Mouse (Mus musculus) naive thymus-derived CD4-positive, alpha-beta T cell, adult 2 months (primary cell): ENCODE measurements around the gene Fcho2.
A peak's percentile ranks its signal among the peaks of the same experiment; 100 is the strongest.

Experiments
- DNase-seq: peaks from one replicate; pipeline ENCODE4 v3.0.0-alpha.2; 2011; ENCODE audit warnings: low read depth

Fcho2 gene

GRCm38 (mm10) chr13:98809087-98809486 lies 6.2 kb downstream of the Fcho2 start:
- no peak for DNase-seq

DNA sequence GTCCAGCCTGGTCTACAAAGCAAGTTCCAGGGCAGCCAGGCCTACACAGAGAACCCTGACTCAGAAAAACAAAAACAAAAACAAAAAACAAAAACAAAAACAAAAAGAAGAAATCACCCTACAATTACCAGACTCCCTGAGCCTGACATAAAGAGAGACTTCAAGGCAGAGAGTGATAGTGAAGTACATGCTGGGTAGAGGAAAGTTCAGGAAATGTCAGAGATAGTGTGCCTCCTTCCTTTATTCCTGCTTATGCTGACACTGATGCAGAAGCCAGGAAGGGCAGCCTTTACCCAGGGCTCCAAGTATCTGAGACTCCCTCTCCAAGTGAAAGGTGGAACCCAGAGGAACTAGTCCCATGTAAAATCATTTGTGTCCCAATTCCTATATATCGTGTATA lies 10.8 kb downstream of the Fcho2 start:
- DNase-seq, result no peak

- DNase-seq, result no peak
Measured at GRCm38 (mm10) chr13:98803699-98804098, 11.6 kb downstream of the Fcho2 start.

- DNase-seq, result no peak
Measured at GRCm38 (mm10) chr13:98802957-98803356, 12.3 kb downstream of the Fcho2 start.

DNA sequence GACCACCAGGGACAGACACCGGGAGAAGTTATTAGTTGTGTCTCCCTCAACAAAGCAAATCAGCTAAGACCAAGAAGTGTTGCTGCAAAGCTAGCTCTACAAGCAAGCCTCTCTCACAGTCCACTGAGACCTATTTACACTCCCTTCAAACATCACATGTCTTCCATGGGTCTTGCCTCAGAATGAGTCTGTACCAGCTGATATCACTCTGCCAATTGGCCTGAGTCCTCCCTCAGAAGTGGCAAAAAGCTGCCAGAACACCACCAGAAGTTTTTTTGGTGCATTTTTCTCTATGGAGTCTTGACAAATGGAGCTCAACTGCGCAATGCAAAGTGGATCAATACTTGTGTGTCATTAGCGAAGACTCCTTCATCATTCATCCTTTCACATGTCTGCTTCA lies 19.7 kb downstream of the Fcho2 start:
- DNase-seq, result no peak

GRCm38 (mm10) chr13:98792864-98793263 lies 22.4 kb downstream of the Fcho2 start:
- no peak for DNase-seq

- DNase-seq, result no peak
Measured at GRCm38 (mm10) chr13:98791693-98792092, 23.6 kb downstream of the Fcho2 start.

DNA sequence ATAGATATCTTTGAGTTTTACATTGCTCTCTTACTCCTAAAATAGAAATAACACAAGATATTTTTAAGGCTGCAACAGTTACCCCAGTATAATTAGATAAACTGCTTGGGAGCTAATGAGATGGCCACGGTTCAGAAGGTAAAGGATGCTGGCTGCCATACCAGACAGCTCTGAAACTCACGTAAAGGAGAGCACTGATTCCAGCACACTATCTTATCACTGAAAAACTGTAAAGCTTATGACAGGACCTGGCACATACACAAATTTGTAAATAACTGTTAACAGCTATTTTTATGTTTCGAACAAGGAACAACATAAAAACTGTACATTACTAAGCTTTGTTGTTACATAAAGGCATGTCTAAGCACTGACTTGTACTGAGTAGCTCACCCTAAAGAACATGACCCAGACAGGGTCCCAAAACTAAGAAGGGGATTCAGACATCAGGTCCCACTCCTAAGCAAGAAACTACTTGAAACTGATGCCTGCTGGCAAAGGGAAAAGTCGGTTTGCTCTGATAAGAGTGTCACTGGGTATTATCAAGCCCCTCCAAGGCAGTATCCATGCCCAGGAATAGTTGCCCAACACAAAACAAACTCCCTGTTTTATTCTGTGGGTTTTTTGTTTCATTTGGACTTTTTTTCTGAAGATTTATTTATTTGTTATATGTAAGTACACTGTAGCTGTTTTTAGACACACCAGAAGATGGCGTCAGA lies 28.1 kb downstream of the Fcho2 start:
- no peak for DNase-seq

DNA sequence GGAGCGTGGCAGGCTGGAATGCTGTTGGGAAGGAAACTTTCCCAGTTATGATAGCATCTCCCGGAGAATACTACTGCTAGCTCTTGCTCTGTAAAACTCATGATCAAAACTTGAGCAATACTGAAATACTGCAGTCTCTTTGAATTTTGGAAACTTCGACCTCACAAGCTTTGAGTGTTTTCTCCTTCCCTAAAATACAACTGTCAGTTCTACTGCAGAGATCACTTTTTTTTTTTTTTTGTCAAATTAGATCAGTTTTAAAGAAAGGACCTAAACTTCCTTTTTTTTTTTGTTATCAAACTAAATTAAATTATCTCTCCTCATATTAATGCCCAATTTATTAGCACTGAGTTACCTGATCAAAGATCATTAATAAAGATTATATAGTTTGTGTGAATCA lies 37.3 kb downstream of the Fcho2 start:
- no peak for DNase-seq

DNA sequence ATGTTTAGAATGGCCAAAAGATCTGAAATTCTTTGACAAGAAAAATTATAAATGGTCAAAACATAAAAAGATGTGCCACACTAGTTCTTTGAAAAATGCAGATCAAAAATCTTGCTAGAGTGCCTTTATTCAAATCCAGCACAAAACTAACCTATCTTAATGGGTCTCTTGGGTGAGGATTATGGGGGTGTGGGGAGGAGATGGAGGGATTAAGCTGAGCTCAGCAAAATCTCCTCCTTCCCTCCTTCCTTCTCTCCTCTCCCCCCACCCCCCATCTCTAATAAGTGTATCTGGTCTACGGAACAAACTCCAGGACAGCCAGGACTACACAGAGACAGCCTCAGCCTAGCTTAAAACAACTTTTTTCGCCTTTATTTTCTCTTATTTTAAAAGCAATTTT lies 43.8 kb downstream of the Fcho2 start:
- no peak for DNase-seq

DNA sequence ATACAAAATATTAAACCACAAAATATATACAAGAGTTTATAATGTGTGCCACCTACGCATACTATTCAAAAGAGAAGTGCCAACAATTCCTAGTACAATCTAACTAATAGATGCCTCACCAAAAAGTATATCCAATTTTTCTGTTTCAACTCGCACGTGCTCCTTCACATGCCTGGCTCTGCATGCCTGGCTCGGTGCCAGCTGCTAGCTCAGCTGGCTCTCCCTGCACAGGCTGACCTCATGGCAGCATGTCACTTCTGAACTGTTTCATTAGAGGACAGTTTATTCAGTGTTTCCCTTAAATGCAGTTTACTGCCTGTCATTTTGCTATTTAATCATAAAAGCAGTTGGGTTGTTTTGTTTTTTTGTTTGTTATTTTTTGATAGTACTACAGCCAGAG lies 46.9 kb downstream of the Fcho2 start:
- DNase-seq, result no peak

DNA sequence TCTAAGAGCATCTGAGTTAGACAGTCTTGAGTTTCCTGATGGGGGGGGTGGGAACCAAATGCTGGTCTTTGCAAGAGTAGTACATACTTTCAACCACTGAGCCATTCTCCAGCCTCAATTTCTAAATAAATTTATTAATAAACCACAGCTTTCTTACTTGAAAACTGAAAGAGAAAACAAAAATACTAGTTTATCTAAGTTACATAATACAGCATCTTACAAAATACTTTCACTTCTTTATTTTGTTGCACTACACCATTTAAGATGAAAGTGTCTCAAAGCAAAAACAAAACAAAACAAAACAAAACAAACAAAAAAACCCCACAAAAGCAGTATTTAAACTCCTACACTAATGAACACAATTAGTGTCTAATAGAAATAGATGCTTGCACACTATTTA lies 53.5 kb downstream of the Fcho2 start:
- DNase-seq, result no peak

- DNase-seq, result no peak
Measured at GRCm38 (mm10) chr13:98755886-98756285, 59.4 kb downstream of the Fcho2 start.

- DNase-seq, result no peak
Measured at GRCm38 (mm10) chr13:98744679-98745078, 70.6 kb downstream of the Fcho2 start.

DNA sequence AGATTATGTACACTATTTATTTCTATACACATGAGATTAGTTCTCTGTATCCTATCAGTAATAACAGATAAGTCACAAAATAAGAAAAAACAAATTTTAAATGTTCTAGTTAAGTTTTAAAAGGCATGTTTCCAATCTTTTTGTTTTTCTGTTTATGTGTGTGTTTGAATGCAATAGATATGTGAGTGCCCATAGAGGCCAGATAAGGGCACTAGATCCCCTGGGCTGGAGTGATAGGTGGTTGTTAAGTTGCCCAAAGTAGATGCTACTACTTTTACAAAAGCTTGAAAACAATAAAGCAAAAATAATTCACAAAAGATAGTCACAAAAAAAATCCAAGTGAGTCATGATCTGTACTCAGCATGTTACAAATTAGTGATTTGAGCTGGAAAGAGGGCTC lies 71.4 kb downstream of the Fcho2 start:
- no peak for DNase-seq

DNA sequence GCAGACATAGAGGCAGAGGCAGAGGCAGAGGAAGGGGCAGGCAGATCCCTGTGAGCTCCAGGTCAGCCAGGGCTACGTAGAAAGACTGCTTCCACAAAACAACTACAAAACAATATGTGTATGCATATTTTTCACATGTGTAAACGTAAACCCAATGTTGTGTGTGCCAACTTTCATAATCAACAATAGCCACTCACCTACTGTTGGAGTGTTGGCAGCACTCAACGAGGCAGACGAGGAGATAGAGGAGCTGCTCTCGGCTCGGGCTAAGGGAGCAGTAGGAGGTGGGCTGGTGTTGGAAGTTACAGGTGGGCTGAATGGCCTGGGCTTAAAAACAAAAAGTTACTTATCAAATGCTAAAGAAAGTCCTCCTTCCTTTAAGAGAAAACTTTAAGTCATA lies 72.0 kb downstream of the Fcho2 start:
- DNase-seq, result no peak

GRCm38 (mm10) chr13:98738213-98738612 lies 77.0 kb downstream of the Fcho2 start:
- DNase-seq, result peak; percentile 15

DNA sequence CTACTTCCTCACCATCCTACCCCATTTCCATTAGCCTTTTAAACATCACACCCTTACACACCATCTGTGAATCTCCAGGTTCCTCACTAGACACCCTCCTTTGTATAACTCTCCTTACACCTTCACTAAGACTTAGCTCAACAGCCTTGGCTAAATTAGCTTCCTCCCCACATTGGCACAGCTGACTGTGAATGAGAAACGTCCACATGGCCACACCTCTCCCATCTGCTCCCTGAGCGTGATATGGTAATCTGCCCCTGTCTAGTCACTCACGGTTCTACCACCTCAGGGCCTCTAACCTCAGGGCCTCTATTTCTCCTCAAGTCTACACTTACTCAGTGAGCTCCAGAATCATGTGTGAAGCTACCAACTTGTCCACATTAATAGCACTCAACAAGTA lies 82.0 kb downstream of the Fcho2 start:
- DNase-seq, result no peak

DNA sequence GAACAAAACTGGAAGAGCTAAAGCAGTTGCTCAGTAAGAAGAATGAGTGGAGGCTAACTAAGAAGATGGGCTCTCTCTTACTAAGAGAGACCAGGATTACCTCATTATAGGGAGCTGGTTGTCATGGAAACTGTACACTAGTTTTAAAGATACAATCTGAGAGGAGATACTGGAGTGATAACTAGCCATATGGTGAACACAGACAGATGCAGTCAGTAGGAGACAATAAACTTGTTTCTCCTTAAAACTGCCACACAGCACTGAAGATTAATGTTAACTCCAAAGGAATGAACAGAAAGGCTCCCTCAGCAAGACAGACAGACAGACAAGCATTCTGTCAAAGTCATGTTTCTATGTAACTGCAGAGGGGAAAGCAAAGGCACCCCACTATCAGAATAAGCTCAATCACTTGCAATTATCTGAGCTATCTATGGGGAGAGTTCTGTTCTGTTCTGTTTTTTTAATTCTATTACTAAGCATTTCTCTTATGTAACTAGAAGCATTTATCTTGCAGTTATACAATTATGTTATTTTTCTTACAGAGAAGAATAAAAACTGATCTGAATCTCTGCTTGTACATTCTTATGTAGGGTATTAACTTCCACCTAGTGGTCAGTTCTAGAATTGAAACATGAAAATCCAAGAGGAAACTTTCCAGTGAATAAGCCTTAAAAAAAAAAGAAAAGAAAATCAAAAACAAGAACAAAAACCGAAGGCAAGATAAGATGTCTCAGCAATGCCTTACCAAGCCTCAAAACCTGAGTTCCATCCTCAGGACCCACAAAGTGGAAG lies 85.8 kb downstream of the Fcho2 start:
- DNase-seq, result no peak

DNA sequence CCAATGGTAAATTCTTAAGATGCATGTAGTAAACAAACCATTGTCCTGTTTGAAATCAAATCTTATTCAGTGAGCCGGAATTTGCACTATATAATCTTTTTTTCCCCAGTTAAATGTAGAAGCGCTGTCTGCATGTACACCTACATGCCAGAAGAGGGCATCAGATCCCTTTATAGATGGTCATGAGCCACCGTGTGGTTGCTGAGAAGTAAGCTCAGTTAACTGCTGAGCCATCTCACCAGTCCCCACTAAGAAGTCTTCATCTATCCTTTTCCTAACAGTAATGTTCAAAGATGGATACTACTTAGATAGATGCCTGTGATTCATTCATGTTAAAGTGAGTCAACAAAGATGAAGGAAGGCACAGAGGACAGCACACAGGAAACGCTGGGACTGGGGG lies 88.8 kb downstream of the Fcho2 start:
- peak; percentile 7 for DNase-seq

DNA sequence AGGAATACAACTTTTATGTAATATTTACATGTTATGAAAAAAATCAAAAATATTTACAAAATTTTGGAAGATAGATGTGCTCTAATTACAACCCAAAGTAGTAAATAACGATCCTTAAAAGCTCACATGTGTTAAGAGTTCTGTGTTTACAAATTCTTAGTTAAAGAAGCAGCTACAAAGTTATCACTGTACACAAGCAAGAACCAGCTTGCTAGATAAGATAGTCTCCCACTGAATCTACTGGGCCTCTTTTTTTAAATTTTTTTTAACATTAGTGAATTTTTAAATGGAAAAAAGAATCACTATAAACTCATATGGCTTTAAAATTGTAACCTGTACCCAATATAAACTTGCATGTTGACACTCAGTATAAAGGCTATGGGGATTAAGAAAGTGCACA lies 91.8 kb downstream of the Fcho2 start:
- no peak for DNase-seq

GRCm38 (mm10) chr13:98722296-98722695 lies 93.0 kb downstream of the Fcho2 start:
- DNase-seq, result no peak

- DNase-seq, result no peak
Measured at GRCm38 (mm10) chr13:98716176-98716575, 99.1 kb downstream of the Fcho2 start.
